Mouse (Mus musculus) ovary, postnatal 36 days (tissue): ENCODE data around the gene Dlgap1.
A peak's percentile ranks its signal among the peaks of the same experiment; 100 is the strongest.

Source experiments
- DNase-seq: peaks from one replicate; pipeline ENCODE4 v3.0.0; 2022; ENCODE audit warnings: low spot score, mixed read lengths

The Dlgap1 gene

GRCm38 (mm10) chr17:69969021-69969815 lies at the start of gene Dlgap1:
Gene Dlgap1 (plus strand): TSS chr17:69969073.
- DNase-seq = peak; percentile 89

- no peak for DNase-seq
Measured at GRCm38 (mm10) chr17:69954936-69955335, 13.9 kb upstream of the Dlgap1 start.

- DNase-seq = peak; percentile 16
Measured at GRCm38 (mm10) chr17:69969816-69970750, 1.2 kb downstream of the Dlgap1 start.

DNA sequence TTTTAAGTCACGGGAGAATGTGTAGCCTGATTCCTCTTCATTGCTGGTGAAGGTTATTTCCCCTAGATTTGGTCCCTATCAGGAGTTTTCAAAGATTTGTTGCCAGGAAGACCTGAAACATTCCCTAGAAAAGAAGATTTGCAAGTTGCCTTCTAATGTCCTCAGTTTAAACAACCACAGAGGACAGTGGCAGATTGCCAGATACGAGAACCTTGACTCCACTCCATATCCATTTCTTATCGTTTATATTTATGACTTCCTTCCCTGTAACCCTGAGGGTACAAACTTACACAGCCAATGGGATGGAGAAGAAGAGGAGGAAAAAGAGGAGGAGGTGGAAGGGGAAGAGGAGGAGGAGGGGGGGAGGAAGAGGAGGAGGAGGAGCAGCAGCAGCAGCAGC lies 4.2 kb downstream of the Dlgap1 start:
- no peak for DNase-seq

DNA sequence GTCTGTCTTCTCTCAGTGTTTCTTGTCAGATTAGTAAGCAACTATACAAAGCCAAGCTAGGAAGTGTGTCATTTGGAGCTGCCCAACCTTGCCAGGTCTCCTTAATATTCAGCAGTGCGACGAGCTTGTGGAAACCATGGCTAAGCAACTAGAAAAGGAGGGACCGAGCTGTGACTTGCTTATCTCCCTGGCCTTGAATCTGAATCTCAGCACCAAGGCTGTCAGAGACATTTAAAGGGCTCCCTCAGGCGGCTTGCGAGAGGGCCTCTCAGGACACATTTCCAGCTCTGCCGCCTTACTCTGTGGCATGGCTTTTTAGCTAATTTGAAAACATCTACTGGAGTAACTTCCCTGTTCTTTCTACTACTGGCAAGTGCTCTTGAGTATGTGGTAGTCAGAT lies 5.1 kb downstream of the Dlgap1 start:
- peak; percentile 25 for DNase-seq

DNA sequence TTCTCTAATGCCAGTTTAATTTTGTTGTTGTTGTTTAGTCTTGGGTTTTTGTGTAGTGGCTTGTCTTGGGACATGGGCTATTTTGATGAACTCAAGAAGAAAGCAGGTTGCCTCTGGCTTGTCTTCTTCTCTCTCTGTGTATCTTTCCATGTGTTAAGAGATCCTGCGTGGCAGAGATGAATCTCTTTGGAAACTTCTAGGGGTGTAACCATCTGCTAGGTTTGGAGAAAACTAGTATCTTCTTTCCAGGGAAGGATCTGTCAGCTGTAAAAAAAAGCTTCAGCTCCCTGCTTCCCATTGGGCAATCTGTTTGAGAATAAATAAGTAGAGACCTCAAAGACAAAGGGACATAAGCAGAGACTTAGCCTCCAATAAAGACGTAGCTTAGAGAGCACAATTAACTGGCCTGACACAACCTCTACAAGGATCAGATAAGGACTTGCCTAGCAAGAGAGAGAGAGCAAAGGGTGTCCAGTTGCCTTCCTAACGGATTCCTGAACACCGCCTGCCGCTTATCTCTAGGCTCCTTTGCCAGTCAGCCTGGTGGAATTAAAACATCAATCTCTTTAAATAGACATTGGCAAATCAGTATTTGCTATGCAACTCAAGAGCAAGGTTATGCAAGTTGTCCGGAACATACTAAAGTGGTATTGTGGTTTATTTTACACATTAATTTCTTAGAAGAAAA lies 13.5 kb downstream of the Dlgap1 start:
- no peak for DNase-seq

DNA sequence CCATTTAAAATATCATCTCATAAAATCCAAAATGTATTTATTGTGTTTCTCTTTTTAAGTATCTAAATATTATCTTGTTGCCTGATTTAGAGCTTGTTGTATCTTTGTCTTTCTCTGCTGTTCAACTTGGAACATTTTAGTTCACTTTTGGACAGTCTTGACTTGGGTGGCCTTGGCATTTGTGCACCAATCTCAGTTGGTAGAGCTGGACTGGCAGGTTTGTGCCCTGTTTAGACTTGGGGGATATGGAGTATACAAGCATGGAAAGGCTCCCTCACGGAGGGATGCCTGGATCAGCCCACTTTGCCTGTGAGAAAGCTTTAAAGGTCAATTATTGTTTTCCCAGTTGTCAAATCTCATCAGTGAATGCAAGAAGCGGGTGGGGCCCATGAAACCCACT lies 27.5 kb downstream of the Dlgap1 start:
- DNase-seq = no peak

- no peak for DNase-seq
Measured at GRCm38 (mm10) chr17:70002026-70002425, 33.2 kb downstream of the Dlgap1 start.

GRCm38 (mm10) chr17:70004628-70005027 lies 35.8 kb downstream of the Dlgap1 start:
- no peak for DNase-seq

DNA sequence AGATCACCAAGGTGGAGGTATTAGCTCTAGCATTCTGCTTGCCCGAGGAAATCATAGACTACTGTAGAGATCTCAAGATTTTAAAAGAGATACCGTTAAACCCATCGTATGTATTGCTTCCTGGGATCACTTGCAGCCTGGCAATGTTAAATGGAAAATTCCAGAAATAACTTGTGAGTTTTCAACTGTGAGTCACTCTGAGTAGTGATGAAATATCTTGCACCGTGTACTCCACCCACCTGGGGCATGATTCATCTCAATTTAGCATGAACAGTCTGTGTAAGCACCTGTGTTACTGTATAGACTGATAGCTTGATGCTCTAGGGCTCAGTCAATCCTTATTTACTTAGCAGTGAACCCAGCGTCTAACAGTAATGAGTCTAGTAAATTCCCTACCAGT lies 38.7 kb downstream of the Dlgap1 start:
- DNase-seq = no peak

DNA sequence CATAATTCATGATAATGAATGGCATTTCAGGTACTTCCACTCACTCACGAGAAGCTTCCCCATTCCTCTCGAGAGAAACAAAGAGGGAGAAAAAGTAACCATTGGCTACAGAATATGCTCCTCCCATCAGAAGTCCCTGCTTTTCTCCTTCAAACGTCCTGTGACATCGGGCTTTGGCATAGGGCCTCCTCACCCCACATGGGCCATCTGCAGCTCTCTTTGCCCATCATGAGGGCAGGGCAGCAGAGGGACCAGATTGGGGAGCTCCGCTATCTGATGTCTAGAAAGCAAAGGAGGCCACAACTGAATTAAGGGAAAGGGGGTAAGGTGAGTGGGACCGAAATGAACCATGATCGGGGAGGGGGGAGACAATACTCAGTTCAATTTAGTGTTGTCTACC lies 47.6 kb downstream of the Dlgap1 start:
- no peak for DNase-seq

GRCm38 (mm10) chr17:70020376-70020775 lies 51.5 kb downstream of the Dlgap1 start:
- no peak for DNase-seq

GRCm38 (mm10) chr17:70022618-70023017 lies 53.7 kb downstream of the Dlgap1 start:
- no peak for DNase-seq

DNA sequence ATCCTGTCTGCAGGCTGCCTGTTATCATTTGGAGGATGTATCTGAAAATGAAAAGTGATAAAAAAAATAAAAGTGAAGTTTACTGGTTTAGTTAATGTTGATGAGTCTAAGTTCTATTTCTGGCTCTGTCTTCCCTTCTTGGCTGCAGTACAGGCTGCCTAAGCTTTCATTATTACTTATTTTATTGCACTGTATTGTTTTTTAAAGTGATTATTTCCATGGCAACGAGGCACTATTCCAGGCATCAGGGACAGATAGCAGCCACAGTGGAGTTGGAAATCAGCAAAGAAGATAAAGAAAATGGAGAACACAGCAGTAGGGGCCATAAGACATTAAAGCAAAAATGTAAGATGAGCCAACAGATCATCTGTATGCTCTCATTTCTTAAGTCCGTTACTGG lies 66.0 kb downstream of the Dlgap1 start:
- DNase-seq = no peak

- no peak for DNase-seq
Measured at GRCm38 (mm10) chr17:70040751-70041430, 72.0 kb downstream of the Dlgap1 start.

GRCm38 (mm10) chr17:70068281-70068680 lies 99.4 kb downstream of the Dlgap1 start:
- no peak for DNase-seq

GRCm38 (mm10) chr17:70072066-70072465 lies 103.2 kb downstream of the Dlgap1 start:
- DNase-seq = no peak

DNA sequence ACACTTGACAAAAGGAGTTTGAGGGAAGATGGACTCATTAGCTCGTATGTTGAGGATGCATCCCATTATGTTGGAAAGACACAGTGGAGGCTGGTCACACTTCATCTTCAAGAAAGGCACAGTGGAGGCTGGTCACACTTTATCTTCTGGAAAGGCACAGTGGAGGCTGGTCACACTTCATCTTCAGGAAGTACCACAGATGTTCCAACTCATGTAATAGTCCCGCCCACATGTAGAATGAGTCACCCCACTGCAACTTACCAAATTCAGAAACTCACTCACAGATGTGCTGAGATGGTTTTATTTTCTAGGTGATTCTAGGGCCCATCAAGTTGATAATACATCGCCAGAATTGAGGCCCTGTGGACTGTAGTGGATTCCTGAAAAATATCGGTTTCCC lies 119.3 kb downstream of the Dlgap1 start:
- DNase-seq = no peak

- no peak for DNase-seq
Measured at GRCm38 (mm10) chr17:70090737-70091136, 121.9 kb downstream of the Dlgap1 start.

DNA sequence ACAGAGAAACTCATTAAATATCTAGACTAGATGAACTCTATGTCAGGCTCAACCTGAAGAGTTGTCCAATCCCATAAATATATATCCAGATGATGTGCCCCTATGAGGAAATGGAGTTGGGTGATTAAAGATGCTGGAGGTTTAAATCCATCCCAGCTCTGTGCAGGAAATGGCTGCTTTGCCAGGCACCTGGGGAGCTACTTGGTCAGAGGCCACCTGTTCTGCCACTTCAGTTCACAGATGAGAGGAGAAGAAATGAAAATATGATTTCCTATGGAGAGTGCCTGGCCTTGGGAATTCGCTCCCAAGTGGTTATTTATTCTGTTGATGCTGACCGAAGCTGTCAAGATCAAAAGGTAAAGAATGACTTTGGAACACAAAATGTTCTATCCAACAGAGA lies 160.3 kb downstream of the Dlgap1 start:
- no peak for DNase-seq

DNA sequence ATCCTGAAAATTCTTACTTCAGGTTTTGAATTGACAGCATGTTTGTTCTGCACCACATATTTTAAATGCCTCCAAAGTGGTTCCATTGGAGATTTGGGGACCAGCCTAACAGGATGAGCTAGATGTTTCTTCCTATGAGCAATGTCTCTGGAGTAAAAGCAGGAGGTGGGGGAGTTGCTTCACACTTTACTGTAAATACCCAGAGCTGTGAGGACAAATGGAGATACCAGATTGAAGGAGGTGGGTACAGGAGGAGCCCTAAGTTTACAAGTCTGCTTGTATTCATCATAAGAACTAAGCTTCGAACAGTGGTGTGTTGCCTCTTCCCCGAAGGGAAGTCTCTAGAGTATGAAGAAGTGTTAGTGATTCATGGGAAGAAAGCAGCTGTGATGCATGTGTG lies 201.0 kb downstream of the Dlgap1 start:
- no peak for DNase-seq

DNA sequence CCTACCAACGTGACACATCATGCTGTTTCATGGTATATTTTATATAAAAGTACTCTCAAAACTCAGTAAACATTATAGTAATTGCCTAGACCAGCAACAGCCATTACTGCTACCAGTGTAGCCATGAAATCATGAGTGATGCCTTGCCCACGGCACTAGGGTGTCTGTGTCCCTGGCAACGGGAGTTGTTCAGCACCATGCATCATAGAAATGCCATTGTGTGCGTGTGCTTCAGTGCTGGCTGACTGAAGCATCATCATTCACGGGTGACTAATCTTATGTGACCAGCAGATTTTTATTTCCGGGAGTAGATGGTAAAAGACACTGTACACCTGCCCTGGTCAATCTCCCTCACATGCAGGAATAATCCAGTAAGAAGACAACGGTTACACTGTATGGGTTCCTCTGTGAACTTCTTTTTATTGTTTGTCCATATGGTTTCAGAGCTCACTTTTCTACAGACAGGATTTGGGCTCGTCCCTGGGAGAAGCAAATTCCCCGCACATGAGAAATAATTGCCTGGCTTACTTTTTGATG lies 203.7 kb downstream of the Dlgap1 start:
- DNase-seq = no peak
